Mouse (Mus musculus) embryonic facial prominence, embryonic 11.5 days (tissue): ENCODE data around the gene Gtf3c6. TPM values are rescaled to one million over a fixed set of nuclear protein-coding genes. Genes with fewer than 3 reads are reported as not detected.
A peak's percentile ranks its signal among the peaks of the same experiment; 100 is the strongest.

Source experiments
- ATAC-seq: fragments of 200-750 bp; cut with Nextera tagmentation; replicated peaks from 2 replicates; pipeline ENCODE4 v1.8.0; 2017; ENCODE audit warnings: low read depth; ENCODE audit not compliant: insufficient number of reproducible peaks, low FRiP score, low TSS enrichment
- DNase-seq: peaks from one replicate; pipeline ENCODE4 v3.0.0-alpha.2; 2015; ENCODE audit warnings: low spot score
- H3K27ac ChIP-seq: fragments of 300-500 bp; sonication (generic); replicated peaks from 2 replicates; pipeline ENCODE4 v1.5.1; 2014; ENCODE audit warnings: mild to moderate bottlenecking, low read depth, low read length, control low read depth
- H3K27me3 ChIP-seq: fragments of 300-500 bp; sonication (generic); 2 replicates; pipeline ENCODE4 v1.6.1; 2014; ENCODE audit warnings: mild to moderate bottlenecking, low read length, moderate library complexity, mixed read lengths; ENCODE audit not compliant: control insufficient read depth, insufficient read depth
- H3K36me3 ChIP-seq: fragments of 300-500 bp; sonication (generic); replicated peaks from 2 replicates; pipeline ENCODE4 v1.6.1; 2014; ENCODE audit warnings: low read depth, mild to moderate bottlenecking, low read length, moderate library complexity, mixed read lengths; ENCODE audit not compliant: control insufficient read depth, insufficient read depth
- H3K4me1 ChIP-seq: fragments of 300-500 bp; sonication (generic); 2 replicates; pipeline ENCODE4 v1.6.1; 2014; ENCODE audit warnings: low read length, mixed read lengths; ENCODE audit not compliant: control insufficient read depth, insufficient read depth
- H3K4me2 ChIP-seq: fragments of 300-500 bp; sonication (generic); 2 replicates; pipeline ENCODE4 v1.6.1; 2014; ENCODE audit warnings: low read depth, mild to moderate bottlenecking, control low read depth, low read length, moderate library complexity
- H3K4me3 ChIP-seq: fragments of 300-500 bp; sonication (generic); 2 replicates; pipeline ENCODE4 v1.5.1; 2014; ENCODE audit warnings: low read depth, low read length, control low read depth
- H3K9ac ChIP-seq: fragments of 300-500 bp; sonication (generic); replicated peaks from 2 replicates; pipeline ENCODE4 v1.6.1; 2014; ENCODE audit warnings: mild to moderate bottlenecking, control low read depth, low read length
- H3K9me3 ChIP-seq: fragments of 300-500 bp; sonication (generic); replicated peaks from 2 replicates; pipeline ENCODE4 v1.6.1; 2016; ENCODE audit warnings: mild to moderate bottlenecking, low read length, inconsistent platforms, mixed read lengths; ENCODE audit not compliant: control insufficient read depth
- WGBS: fragments of 180-500 bp; shearing (Covaris S2); extraction: QIAGEN DNeasy Blood & Tissue Kit; methylation state at CpG from one replicate; pipeline ENCODE4 v1.1.7; 2014; 5-methylcytosine and 5-hydroxymethylcytosine counted together
- polyA plus RNA-seq: library from polyadenylated mRNA; unstranded; fragments of >200 nt; fragmentation: Nextera tagmentation; extraction: Ambion mirVana; gene quantifications from 2 replicates; pipeline ENCODE4 v1.2.1, GENCODE M21; 2014

Gene Gtf3c6
- polyA plus RNA-seq, 1 experiment from 2014 or later = 156 TPM

GRCm38 (mm10) chr10:40285571-40285970 is 27.7 kb upstream of the Gtf3c6 start:
- Histone ChIP-seq H3K36me3 (peaks cover 5% of the 10 kb centered on the region), H3K9ac (no peak overlapping the region), H3K4me1 (no peaks in the 10 kb centered on the region), H3K27ac (no peak overlapping the region), H3K9me3 (no peaks in the 10 kb centered on the region), H3K4me3 (no peak overlapping the region), H3K4me2 (no peak overlapping the region), H3K27me3 (no peaks in the 10 kb centered on the region)
- 80% methylated on average over 1 of the region's 1 CpGs for WGBS
- no peak for ATAC-seq
- DNase-seq = no peak

GRCm38 (mm10) chr10:40284997-40285396 is 27.1 kb upstream of the Gtf3c6 start:
- WGBS = 85% methylated on average over 3 of the region's 3 CpGs
- Histone ChIP-seq H3K4me1 (no peaks in the 10 kb centered on the region), H3K36me3 (peaks cover 5% of the 10 kb centered on the region)

DNA sequence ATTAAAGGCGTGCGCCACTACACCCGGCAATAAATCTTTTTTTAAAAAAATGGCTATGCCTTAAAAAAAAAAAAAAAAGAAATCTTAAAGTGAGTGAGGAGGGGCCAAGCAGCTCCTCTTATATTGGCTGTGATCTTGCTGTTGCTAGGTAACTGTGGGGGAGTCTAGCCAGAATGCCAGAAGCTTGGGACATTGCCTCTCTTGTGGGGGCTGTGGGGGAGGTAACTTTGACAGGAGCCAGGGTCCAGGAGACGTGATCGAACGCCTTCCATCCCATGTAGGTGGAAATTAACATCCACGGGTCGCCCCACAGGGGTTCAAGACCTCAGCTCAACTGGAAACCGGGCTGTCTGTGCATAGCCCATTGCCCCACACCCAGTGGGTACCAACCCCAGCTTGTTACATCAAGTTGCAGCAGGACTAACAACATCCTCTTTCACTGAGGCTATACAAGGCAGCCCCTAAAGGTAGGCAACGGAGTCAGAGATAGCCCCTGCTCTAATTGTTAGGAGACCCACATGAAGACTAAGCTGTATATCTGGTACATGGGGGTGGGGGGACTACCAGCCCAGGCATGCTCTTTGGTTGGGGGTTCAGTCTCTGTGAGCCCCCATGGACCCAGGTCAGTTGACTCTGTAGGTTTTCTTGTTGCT is 26.4 kb upstream of the Gtf3c6 start:
- no peaks in the 10 kb centered on the region for H3K9me3 ChIP-seq
- H3K4me1 ChIP-seq = no peaks in the 10 kb centered on the region
- H3K27ac ChIP-seq = no peak overlapping the region
- ATAC-seq (0 out of 2 replicates have a peak, but pooled peaks have one; percentile 56), DNase-seq (no peak)
- 85% methylated on average over 10 of the region's 10 CpGs for WGBS
- H3K4me2 ChIP-seq = no peak overlapping the region
- H3K27me3 ChIP-seq = no peaks in the 10 kb centered on the region
- H3K9ac ChIP-seq = no peak overlapping the region
- no peak overlapping the region for H3K4me3 ChIP-seq
- H3K36me3 ChIP-seq = peaks cover 5% of the 10 kb centered on the region

More at GRCm38 (mm10) chr10:40284997-40285396, 27.1 kb upstream of the Gtf3c6 start:
- H3K4me3 ChIP-seq = no peak overlapping the region
- no peak overlapping the region for H3K9ac ChIP-seq
- no peaks in the 10 kb centered on the region for H3K27me3 ChIP-seq
- no peak for DNase-seq
- H3K27ac ChIP-seq = no peak overlapping the region
- ATAC-seq = no peak
- H3K9me3 ChIP-seq = no peaks in the 10 kb centered on the region
- H3K4me2 ChIP-seq = no peak overlapping the region

DNA sequence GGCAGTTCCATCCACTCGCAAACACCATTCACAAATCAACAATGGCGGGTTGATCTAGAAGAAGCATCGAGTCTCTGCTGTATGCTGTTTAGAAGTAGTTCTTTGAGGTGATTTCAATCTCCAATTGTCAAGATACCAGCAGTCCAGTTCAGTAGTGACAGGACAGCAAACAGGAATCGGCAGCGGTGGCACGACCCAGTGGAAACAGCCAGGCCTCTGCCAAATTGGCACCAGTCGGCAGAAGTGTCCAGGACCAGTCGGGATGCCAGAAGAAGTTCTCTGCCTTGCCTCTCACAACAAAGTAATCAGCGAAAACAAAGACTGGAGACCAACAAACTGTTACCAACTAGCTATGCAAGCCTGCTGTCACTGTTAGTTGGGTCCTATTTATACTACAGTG is 25.7 kb upstream of the Gtf3c6 start:
- peaks cover 5% of the 10 kb centered on the region for H3K36me3 ChIP-seq
- no peaks in the 10 kb centered on the region for H3K9me3 ChIP-seq
- no peak overlapping the region for H3K27ac ChIP-seq
- no peaks in the 10 kb centered on the region for H3K27me3 ChIP-seq
- H3K9ac ChIP-seq = no peak overlapping the region
- DNase-seq (no peak), ATAC-seq (no peak)
- WGBS = 94% methylated on average over 9 of the region's 9 CpGs
- no peak overlapping the region for H3K4me2 ChIP-seq
- H3K4me3 ChIP-seq = no peak overlapping the region
- no peaks in the 10 kb centered on the region for H3K4me1 ChIP-seq

- WGBS = 95% methylated on average over 2 of the region's 2 CpGs
- H3K4me3 ChIP-seq = no peak overlapping the region
- no peak for DNase-seq
- no peak for ATAC-seq
- H3K4me2 ChIP-seq = no peak overlapping the region
- H3K27me3 ChIP-seq = no peaks in the 10 kb centered on the region
- peaks cover 3% of the 10 kb centered on the region for H3K36me3 ChIP-seq
- H3K9me3 ChIP-seq = no peaks in the 10 kb centered on the region
- H3K9ac ChIP-seq = no peak overlapping the region
- no peak overlapping the region for H3K27ac ChIP-seq
- no peaks in the 10 kb centered on the region for H3K4me1 ChIP-seq
These were observed 23.7 kb upstream of the Gtf3c6 start for GRCm38 (mm10) chr10:40281565-40281964.

DNA sequence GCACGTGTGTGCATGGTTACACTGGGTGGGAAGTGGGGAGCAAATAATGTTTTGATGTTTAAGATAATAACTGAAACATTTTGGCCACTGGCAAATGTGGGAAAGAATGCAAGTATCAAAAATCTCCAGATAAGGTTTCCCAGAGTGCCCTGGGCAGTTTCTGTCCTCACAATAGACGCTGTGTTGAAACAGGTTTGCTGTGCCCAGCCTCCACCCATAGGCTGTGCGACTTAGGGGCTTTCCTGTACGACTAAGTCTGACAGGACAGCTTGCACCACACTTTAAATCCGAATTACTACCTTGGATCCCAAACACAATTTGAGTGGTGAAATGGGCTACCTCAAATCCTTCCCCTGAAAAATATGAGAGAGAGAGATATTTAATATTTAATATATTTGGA is 20.4 kb upstream of the Gtf3c6 start:
- WGBS = 45% methylated on average over 5 of the region's 5 CpGs
- H3K9me3 ChIP-seq = no peaks in the 10 kb centered on the region
- ATAC-seq (no peak), DNase-seq (peak; percentile 17)
- H3K4me3 ChIP-seq = no peak overlapping the region
- no peaks in the 10 kb centered on the region for H3K36me3 ChIP-seq
- H3K27ac ChIP-seq = no peak overlapping the region
- H3K27me3 ChIP-seq = no peaks in the 10 kb centered on the region
- no peaks in the 10 kb centered on the region for H3K4me1 ChIP-seq
- no peak overlapping the region for H3K9ac ChIP-seq
- no peak overlapping the region for H3K4me2 ChIP-seq

- Histone ChIP-seq H3K4me3 (no peak overlapping the region), H3K9ac (no peak overlapping the region), H3K4me2 (no peak overlapping the region), H3K27me3 (no peaks in the 10 kb centered on the region), H3K36me3 (no peaks in the 10 kb centered on the region), H3K27ac (no peak overlapping the region), H3K4me1 (no peaks in the 10 kb centered on the region), H3K9me3 (no peaks in the 10 kb centered on the region)
- ATAC-seq = no peak
- 66% methylated on average over 7 of the region's 7 CpGs for WGBS
- no peak for DNase-seq
These were observed 18.1 kb upstream of the Gtf3c6 start for GRCm38 (mm10) chr10:40275991-40276390.

DNA sequence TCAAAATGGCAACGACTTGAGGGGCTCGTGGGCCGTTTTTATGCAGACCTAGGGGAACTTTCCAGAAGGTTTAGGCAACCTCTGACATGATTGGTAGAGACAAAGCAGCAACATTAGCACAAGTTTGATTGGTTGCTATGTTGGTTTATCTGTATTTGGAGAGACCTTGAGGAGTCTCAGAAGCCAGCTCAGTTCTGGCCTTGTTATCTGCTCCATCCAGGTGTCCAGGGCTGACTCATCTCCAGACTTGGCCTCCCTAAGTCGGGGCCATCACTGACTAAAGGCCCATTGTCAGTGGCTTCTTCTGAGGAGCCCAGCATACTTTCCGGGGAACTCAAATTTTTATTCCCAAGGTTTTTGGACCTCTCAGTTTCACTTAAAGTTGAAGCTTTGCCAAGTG is 16.0 kb upstream of the Gtf3c6 start:
- Histone ChIP-seq H3K9ac (no peak overlapping the region), H3K27me3 (no peaks in the 10 kb centered on the region), H3K4me3 (no peak overlapping the region), H3K9me3 (no peaks in the 10 kb centered on the region), H3K4me2 (no peak overlapping the region), H3K4me1 (no peaks in the 10 kb centered on the region), H3K36me3 (no peaks in the 10 kb centered on the region), H3K27ac (no peak overlapping the region)
- no peak for ATAC-seq
- DNase-seq = no peak
- WGBS = 77% methylated on average over 5 of the region's 5 CpGs
